Mouse (Mus musculus): Measurements from ENCODE around the gene Spef2. TPM values are rescaled to one million over a fixed set of nuclear protein-coding genes. Genes with fewer than 3 reads are reported as not detected.
"Not testable (repeated sequence)": the region's sequence is repeated elsewhere in the genome, so short reads cannot be mapped to it uniquely, and the experiment has no call there.

Gene Spef2
- 1 to 10 TPM in 1 of 2 experiments, under 1 TPM in 1; 0.94 to 1.0 TPM for total RNA-seq (2021)

GRCm38 (mm10) chr15:9748359-9749102, at the start of gene Spef2:
Gene Spef2 (minus strand): TSS chr15:9748868.
- DNase-seq (ENCODE audit: extremely low spot score in 1 of 2, low spot score in 2 of 2): peak; percentile 56 to 74
- intact Hi-C loops (cut with DNase I): no loop called here

GRCm38 (mm10) chr15:9794131-9794530, 45.5 kb upstream of the Spef2 start:
- no peak for DNase-seq (ENCODE audit: extremely low spot score in 1 of 2, low spot score in 2 of 2)
- intact Hi-C loops (cut with DNase I): no loop called here

GRCm38 (mm10) chr15:9788245-9789030, 39.8 kb upstream of the Spef2 start:
- intact Hi-C loops (cut with DNase I): no loop called here

GRCm38 (mm10) chr15:9774222-9775142, 25.8 kb upstream of the Spef2 start:
- intact Hi-C loops (cut with DNase I); DNase-seq (ENCODE audit: extremely low spot score in 1 of 2, low spot score in 2 of 2): not testable (repeated sequence)

More at GRCm38 (mm10) chr15:9788245-9789030, 39.8 kb upstream of the Spef2 start:
- DNase-seq (ENCODE audit: extremely low spot score in 1 of 2, low spot score in 2 of 2): no peak

GRCm38 (mm10) chr15:9768184-9768918, 19.7 kb upstream of the Spef2 start:
- intact Hi-C loops (cut with DNase I): no loop called here
- DNase-seq (ENCODE audit: extremely low spot score in 1 of 2, low spot score in 2 of 2): no peak

- intact Hi-C loops (cut with DNase I): no loop called here
These were observed 18.4 kb upstream of the Spef2 start for GRCm38 (mm10) chr15:9767034-9767433.

GRCm38 (mm10) chr15:9750966-9751365, 2.3 kb upstream of the Spef2 start:
- no peak for DNase-seq (ENCODE audit: extremely low spot score in 1 of 2, low spot score in 2 of 2)
- intact Hi-C loops (cut with DNase I): no loop called here

More at GRCm38 (mm10) chr15:9767034-9767433, 18.4 kb upstream of the Spef2 start:
- no peak for DNase-seq (ENCODE audit: extremely low spot score in 1 of 2, low spot score in 2 of 2)

GRCm38 (mm10) chr15:9747410-9748104, 1.1 kb downstream of the Spef2 start:
- intact Hi-C loops (cut with DNase I): no loop called here
- no peak for DNase-seq (ENCODE audit: extremely low spot score in 1 of 2, low spot score in 2 of 2)

- intact Hi-C loops (cut with DNase I): no loop called here
- no peak for DNase-seq (ENCODE audit: extremely low spot score in 1 of 2, low spot score in 2 of 2)
These were observed 6.5 kb downstream of the Spef2 start for GRCm38 (mm10) chr15:9742172-9742571.

GRCm38 (mm10) chr15:9714574-9715458, 33.9 kb downstream of the Spef2 start:
- intact Hi-C loops (cut with DNase I): no loop called here
- DNase-seq (ENCODE audit: extremely low spot score in 1 of 2, low spot score in 2 of 2): no peak

- peak in 1 of 2 experiments; percentile 5 for DNase-seq (ENCODE audit: extremely low spot score in 1 of 2, low spot score in 2 of 2)
These were observed 35.0 kb downstream of the Spef2 start for GRCm38 (mm10) chr15:9713707-9714106.

GRCm38 (mm10) chr15:9710330-9710729, 38.3 kb downstream of the Spef2 start:
- intact Hi-C loops (cut with DNase I): no loop called here
- DNase-seq (ENCODE audit: extremely low spot score in 1 of 2, low spot score in 2 of 2): no peak

More at GRCm38 (mm10) chr15:9713707-9714106, 35.0 kb downstream of the Spef2 start:
- intact Hi-C loops (cut with DNase I): no loop called here

GRCm38 (mm10) chr15:9705830-9706450, 42.7 kb downstream of the Spef2 start:
- intact Hi-C loops (cut with DNase I): no loop called here
- DNase-seq (ENCODE audit: extremely low spot score in 1 of 2, low spot score in 2 of 2): no peak

GRCm38 (mm10) chr15:9701845-9702244, 46.8 kb downstream of the Spef2 start:
- intact Hi-C loops (cut with DNase I): no loop called here
- no peak for DNase-seq (ENCODE audit: extremely low spot score in 1 of 2, low spot score in 2 of 2)

GRCm38 (mm10) chr15:9691721-9692120, 56.9 kb downstream of the Spef2 start:
- no peak for DNase-seq (ENCODE audit: extremely low spot score in 1 of 2, low spot score in 2 of 2)

GRCm38 (mm10) chr15:9690845-9691244, 57.8 kb downstream of the Spef2 start:
- DNase-seq (ENCODE audit: extremely low spot score in 1 of 2, low spot score in 2 of 2): no peak
- intact Hi-C loops (cut with DNase I): no loop called here

More at GRCm38 (mm10) chr15:9691721-9692120, 56.9 kb downstream of the Spef2 start:
- intact Hi-C loops (cut with DNase I): no loop called here

All from left cerebral cortex, postnatal 10 days (tissue).